Mouse (Mus musculus) testis, postnatal 10 days (tissue): Measurements from ENCODE around the gene Zfp771.

Source experiments
- DNase-seq: peaks from one replicate; pipeline ENCODE4 v3.0.0; 2021; ENCODE audit warnings: low spot score

The Zfp771 gene

GRCm38 (mm10) chr7:127285154-127285553 lies 41.1 kb downstream of the Zfp771 start:
- no peak for DNase-seq

- no peak for DNase-seq
These were observed 43.9 kb downstream of the Zfp771 start for GRCm38 (mm10) chr7:127287940-127288339.

DNA sequence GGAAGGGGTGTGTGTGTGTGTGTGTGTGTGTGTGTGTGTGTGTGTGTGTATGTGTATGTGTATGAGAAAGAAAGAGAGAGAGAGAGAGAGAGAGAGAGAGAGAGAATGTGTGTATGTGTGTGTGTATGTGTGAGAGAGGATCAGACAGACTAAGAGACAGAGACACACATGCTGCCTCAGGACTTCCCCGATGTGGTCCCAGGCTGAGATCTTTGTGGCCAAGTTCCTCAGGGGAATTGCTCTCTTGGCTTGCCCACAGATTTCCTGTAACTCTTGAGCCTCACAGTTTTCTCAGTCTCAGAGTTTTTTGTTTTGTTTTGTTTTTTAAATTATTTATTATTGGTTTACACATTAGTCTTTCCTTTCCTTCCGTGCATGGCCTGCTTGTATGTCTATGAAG lies 45.2 kb downstream of the Zfp771 start:
- DNase-seq = no peak

GRCm38 (mm10) chr7:127290142-127290541 lies 46.1 kb downstream of the Zfp771 start:
- DNase-seq = no peak

DNA sequence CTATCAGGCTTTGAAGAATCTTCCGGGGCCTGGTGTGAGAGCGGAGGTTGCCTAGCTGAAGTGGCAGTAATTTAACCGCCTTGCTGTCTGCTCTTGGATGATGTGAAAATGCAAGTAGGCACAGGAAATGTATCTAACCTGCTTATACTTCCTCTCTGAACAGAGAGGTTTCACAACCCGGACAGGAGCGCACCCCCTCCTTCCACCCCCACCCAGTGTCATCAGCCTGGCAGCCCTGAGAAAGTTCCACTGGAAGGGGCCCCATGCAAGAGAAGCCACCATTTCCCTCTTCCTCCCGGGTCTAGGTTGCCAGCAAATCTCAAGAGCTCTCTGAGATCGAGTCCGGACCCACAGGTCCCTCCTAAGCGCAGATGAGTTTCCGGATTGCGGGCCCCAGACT lies 52.0 kb downstream of the Zfp771 start, which contains the start of gene Itgal:
Gene Itgal, plus strand, starts transcription at position 163 of the 400 bp plus-strand sequence.
- DNase-seq = no peak

GRCm38 (mm10) chr7:127296786-127297555 lies 52.9 kb downstream of the Zfp771 start:
- no peak for DNase-seq

- DNase-seq = no peak
These were observed 53.6 kb downstream of the Zfp771 start for GRCm38 (mm10) chr7:127297586-127298193.
